Mouse (Mus musculus): ENCODE results near the gene Rassf6.
"Not testable (repeated sequence)": the region's sequence is repeated elsewhere in the genome, so short reads cannot be mapped to it uniquely, and the experiment has no call there.

The Rassf6 gene

GRCm38 (mm10) chr5:90624708-90625425 is 15.6 kb downstream of the Rassf6 start:
- no peak for DNase-seq (ENCODE audit: low spot score in 2 of 2)

DNA sequence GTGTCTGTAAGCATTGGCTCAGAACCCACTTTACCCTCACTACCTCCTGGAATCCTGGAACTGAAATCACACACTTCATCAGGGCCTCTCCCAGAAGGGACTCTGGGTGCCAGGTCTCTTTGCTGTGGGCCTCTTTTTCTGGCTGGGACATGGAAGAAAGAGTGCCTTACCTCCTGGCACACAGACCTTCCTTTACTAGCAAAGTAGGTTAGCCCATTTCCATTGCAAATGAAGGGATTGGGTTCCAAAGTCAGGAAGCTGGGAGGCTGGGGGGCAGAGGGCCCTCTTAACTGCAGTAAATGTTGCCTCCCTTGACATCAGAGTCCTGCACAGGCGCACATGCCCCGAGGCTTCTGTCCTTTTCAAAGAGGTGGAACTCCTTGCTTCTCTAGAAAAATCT is 17.2 kb downstream of the Rassf6 start:
- no peak for DNase-seq (ENCODE audit: low spot score in 2 of 2)

DNA sequence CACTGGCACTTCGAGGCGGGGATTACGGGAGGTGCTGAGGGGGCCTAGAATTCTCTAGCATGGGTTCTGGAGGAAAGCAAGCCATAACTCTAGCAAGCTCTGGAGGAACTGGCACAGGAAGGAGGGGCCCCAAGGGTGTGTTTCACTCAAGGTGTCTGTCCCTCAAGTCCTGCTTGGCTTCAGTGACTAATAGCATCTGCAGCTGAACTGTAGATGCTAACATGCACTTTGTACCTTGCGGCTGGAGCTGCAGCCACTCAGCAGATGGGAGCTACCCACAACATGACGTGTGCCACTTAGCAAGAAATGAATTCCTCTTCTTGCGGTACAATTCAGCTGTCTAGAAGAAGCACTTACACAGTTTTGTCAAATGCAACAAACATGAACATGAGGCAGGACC is 18.7 kb downstream of the Rassf6 start:
- DNase-seq (ENCODE audit: low spot score in 2 of 2): no peak

DNA sequence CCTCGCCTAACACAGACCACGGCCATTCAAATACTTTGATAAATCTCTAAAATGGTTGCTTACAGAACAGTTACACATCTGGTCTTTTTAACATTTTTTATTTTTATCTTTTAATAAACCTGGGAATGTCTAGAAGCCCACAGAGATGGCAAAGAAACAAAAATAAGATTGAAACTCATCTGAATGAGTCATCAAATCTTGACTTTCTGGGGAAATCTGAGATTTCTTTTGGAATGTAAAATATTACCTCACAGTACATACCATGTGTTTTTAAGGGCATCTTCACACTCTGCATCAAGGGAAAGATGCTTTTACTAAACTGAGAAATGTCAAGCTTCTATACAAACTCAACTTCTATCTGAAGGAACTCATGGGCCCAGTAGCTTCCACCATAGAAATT is 19.1 kb downstream of the Rassf6 start:
- DNase-seq (ENCODE audit: low spot score in 2 of 2): no peak

DNA sequence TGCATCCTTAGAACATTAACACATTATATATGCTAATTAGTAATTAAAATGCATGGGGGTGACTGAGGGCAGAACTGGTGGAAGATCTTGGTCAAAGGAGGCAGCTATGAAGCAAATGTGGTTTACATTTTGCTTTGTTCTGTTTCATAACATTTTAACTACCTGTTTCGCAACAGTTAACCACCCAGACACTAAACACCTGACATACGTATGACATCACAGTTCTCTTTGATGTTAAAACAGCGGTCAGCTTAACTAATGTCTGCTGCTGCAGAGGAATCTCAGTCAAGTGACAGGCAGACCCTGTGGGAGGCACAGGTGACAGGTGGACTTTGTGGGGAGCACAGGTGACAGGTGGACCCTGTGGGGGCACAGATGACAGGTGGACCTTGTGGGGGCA is 22.6 kb downstream of the Rassf6 start:
- DNase-seq (ENCODE audit: low spot score in 2 of 2): no peak

DNA sequence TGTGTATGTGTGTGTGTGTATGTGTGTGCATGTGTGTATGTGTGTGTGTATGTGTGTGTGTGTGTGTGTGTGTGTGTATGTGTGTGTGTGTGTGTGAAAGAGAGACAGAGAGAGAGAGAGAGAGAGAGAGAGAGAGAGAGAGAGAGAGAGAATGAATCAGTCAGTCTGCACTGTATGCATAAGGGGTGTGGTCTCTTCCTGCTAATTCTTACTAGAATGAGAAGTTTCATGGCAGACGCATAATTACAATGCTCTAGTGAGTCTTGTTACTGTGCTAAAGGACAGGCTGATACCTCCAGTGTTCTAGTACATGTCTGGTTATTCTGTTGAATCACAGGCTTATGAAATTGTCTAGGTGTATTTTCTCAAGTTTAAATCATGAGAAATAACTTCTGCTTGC is 27.7 kb downstream of the Rassf6 start:
- not testable (repeated sequence) for DNase-seq (ENCODE audit: low spot score in 2 of 2)

- DNase-seq (ENCODE audit: low spot score in 2 of 2): no peak
These were observed 28.4 kb downstream of the Rassf6 start for GRCm38 (mm10) chr5:90611996-90612611.

GRCm38 (mm10) chr5:90611388-90611787 is 29.1 kb downstream of the Rassf6 start:
- no peak for DNase-seq (ENCODE audit: low spot score in 2 of 2)

DNA sequence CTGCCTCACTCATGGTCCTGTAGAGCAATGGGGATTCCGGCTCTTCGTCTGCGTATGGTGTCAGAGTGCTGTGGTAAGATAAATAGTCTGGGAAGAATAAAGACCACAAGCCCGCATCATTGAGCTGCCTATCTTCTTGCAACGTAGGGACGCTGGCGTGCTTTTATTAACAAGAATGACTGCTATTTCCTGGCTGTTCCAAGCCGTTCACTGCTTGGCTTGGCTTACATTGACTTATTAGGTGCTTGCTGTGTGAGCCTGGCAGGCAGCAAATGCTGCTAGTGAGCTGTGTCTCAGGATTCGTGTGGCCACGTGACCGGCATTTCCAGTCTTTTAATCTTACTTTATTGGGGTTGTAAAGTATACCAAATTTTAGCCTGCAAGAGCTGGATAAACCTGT is 31.6 kb downstream of the Rassf6 start:
- no peak for DNase-seq (ENCODE audit: low spot score in 2 of 2)

GRCm38 (mm10) chr5:90603407-90603923 is 37.0 kb downstream of the Rassf6 start:
- no peak for DNase-seq (ENCODE audit: low spot score in 2 of 2)

DNA sequence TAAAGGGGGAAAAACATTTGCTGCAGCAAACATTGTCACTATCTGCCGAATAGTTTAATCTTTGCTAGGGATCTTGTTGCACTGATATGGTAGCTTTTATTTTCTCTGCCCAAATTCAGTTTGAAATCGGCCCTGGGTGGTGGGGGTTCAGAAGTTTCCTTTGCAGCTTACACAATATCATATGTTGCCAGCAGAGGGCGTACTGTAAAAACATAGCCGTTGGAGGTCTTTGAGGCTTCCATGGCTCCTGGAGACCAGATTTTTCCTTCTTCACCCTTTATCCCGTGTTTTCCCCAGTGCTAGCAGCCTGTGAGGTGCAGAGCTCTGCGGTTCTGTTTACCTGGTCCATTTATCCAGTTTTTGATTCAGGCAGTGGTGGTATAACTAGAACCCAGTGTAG is 39.0 kb downstream of the Rassf6 start:
- DNase-seq (ENCODE audit: low spot score in 2 of 2): no peak

- DNase-seq (ENCODE audit: low spot score in 2 of 2): no peak
These were observed 44.3 kb downstream of the Rassf6 start for GRCm38 (mm10) chr5:90596155-90596554.

DNA sequence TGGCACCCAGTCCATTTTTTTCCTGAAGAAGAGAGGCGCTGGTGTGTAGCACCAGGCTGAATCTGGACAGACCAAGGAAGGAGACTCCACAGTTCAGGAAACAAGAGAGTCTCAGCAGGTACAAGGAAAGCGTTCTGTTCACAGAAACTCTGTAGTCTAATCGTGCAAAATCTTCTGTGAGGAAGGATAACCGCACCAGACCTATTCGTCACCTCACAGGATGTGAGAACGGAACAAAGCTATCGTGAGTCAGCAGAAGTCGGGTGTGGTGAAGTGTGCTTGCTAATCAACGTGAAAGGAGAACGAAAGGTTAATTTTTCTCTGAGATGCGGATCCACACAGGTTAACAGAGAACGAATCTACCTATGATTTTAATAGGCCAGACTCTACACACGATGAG is 45.5 kb downstream of the Rassf6 start:
- no peak for DNase-seq (ENCODE audit: low spot score in 2 of 2)

DNA sequence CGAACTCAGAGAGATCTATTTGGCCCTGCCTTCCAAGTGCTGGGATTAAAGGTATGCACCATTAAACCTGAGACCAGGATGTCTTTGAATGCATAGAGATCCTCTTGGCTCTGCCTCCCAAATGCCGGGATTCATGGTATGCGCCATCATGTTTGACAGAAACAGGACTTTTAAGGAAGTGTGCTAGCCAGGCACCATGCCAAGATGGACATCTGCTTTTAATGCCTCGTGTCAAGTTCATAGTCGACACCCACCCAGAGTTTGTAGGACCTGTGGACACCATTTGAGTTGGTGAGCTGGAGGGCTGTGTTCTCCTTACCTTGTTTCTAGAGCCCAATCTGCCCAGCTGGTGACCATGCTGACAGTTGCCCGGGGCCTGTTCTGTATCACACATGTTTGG is 48.5 kb downstream of the Rassf6 start:
- DNase-seq (ENCODE audit: low spot score in 2 of 2): no peak

DNA sequence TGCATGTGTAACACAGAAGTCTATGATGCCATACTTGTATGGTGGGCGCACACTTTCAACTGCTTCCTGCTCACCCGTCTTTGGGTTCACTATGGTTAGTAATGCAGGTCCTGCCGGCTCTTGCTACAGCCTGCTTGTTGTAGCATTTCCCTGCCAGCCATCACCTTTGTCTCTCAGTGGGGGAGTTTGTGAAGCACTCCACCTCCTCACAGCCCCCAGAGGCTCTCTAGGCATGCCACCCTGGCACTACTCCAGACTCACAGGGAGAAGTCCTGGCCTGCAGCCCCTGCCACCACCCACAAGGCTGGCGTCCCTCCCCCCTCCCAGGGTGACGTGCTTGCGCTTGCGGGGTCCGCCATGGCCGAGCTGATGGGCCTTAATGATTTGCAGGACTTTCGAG is 49.8 kb downstream of the Rassf6 start:
- no peak for DNase-seq (ENCODE audit: low spot score in 2 of 2)

DNA sequence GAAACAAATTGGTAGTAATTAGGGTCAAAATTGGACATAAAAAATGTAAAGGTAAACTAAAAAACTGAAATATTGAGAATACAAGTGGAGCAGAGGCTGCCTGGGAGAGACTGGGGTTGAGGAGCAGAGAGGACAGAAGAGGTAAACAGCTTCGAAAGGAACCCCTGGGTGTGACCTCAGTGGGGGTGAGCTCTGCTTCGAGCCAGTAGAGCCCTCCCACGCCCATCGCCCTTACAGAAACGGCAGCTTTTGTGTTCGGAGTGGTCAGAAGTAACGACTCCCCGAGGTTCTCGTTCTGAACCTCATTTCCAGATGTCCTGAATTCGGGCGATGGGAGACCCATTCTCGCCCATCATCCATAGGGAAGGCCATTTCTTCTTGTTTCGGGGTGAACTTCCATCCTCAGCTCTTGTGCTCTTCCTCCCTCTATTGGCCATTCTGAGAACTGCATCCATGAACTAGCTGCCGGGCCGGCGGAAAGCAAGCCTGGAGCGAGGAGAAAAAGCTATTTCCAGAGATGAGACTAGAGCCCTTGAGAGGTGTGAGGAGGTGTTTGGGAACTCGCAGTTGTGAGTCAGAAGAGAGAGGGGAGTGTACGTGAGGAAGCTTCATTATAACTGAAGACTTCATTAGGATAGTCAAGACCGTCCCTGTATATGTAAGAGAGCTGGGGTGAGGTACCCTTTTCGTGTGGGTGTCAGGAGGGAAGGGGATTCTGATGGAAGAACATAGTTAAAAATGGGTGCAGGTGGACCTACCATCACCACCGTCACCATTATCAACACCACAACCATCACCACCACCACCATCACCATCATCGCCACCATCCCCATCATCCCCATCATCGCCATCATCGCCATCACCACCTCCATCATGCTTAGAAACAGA is 51.5 kb downstream of the Rassf6 start:
- peak; percentile 39 to 72 for DNase-seq (ENCODE audit: low spot score in 2 of 2)

DNA sequence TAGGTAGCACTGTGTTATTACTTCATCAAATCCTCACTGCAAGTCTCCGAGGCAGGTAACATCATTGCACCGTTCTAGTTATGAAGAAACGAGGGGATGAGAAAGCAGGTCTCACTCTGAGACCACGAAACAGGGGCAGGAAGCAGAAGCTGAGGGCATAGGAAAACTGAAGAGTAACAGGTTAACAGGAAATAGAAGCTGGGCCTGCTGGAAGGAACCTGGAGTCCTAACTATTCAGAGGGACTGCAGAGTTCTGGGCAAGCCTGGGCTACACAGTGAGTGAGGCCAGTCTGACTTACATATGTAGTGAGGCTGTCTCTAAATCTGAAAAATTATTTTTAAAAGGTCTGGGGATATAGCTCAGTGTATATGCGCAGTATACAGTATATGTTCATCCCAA is 52.4 kb downstream of the Rassf6 start:
- DNase-seq (ENCODE audit: low spot score in 2 of 2): no peak

DNA sequence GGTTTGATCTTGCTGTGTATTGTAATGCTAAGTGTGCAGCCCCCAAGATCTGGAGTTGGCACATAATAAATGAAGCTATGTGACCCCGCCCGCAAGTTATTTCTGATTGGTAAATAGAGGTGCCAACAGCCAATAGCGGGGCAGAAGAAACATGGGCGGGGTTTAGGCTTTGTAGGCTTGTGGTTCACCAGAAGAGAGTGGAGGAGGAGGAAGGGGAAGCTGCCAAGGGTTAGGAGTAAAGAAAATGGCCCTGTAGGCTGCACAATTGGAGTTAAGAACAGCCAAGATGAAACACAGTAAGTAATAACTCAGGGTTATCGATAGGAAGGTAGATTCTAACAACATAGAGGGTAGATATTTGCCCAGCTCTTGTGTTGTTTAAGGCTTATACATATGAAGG is 53.9 kb downstream of the Rassf6 start:
- no peak for DNase-seq (ENCODE audit: low spot score in 2 of 2)

DNA sequence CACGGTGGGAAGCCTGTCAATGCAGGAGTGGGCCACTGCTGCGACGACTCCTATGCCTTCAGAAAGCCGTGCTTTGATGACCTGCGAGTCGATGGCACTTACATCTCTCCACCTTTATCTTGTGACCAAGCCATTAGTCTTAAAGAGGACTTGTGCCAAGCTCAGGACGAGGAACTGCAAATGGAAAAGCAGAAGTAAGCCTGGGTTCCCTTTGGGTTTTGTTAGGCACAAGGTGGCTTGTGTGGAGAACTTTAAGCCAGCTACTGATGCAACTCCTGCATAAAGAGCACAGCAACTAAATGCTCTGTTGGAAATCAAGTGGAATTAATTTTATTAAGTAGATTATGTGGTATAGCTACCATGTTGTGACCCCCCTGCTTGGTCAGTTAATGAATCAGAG is 55.7 kb downstream of the Rassf6 start:
- no peak for DNase-seq (ENCODE audit: low spot score in 2 of 2)

GRCm38 (mm10) chr5:90582179-90582578 is 58.3 kb downstream of the Rassf6 start:
- DNase-seq (ENCODE audit: low spot score in 2 of 2): no peak

GRCm38 (mm10) chr5:90579556-90579955 is 60.9 kb downstream of the Rassf6 start:
- DNase-seq (ENCODE audit: low spot score in 2 of 2): no peak

DNA sequence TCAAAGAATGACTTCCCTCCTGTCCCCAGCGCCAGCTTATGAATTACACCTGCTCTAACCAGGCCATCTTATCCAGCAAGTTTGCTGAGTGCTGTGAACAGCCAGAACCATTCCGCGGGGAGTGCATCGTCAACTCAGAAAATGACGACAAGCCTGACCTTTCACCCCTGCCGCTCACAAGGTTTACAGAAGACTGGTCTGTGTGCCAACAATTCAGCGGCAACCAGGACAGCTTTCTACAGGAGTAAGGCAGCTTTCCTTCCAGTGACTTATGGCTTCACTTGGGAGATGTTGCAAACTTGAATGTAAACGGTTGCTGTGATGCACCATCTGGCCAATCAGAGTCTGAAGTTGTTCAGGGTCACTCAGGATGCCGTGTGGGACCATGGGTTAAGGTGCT is 62.7 kb downstream of the Rassf6 start:
- DNase-seq (ENCODE audit: low spot score in 2 of 2): no peak

GRCm38 (mm10) chr5:90571216-90571615 is 69.2 kb downstream of the Rassf6 start:
- DNase-seq (ENCODE audit: low spot score in 2 of 2): no peak
